Mouse (Mus musculus) heart, embryonic 11.5 days (tissue): ENCODE measurements around the gene Trim26. TPM values are rescaled to one million over a fixed set of nuclear protein-coding genes. Genes with fewer than 3 reads are reported as not detected.
"Not testable (repeated sequence)": the region's sequence is repeated elsewhere in the genome, so short reads cannot be mapped to it uniquely, and the experiment has no call there.

Experiments
- ATAC-seq: fragments of 200-750 bp; cut with Nextera tagmentation; replicated peaks from 2 replicates; pipeline ENCODE4 v1.8.0; 2017; ENCODE audit warnings: moderate library complexity; ENCODE audit not compliant: insufficient number of reproducible peaks, low FRiP score, low TSS enrichment
- H3K27ac ChIP-seq: fragments of 300-500 bp; sonication (generic); 2 replicates; pipeline ENCODE4 v1.5.1; 2014; ENCODE audit warnings: mild to moderate bottlenecking, low read depth, low read length
- H3K27me3 ChIP-seq: fragments of 300-500 bp; sonication (generic); 2 replicates; pipeline ENCODE4 v1.6.1; 2014; ENCODE audit warnings: mild to moderate bottlenecking, low read length, mixed read lengths; ENCODE audit not compliant: control insufficient read depth, insufficient read depth
- H3K36me3 ChIP-seq: fragments of 300-500 bp; sonication (generic); 2 replicates; pipeline ENCODE4 v1.6.1; 2014; ENCODE audit warnings: mild to moderate bottlenecking, low read length, moderate library complexity, mixed read lengths; ENCODE audit not compliant: control insufficient read depth, insufficient read depth
- H3K4me1 ChIP-seq: fragments of 300-500 bp; sonication (generic); 2 replicates; pipeline ENCODE4 v1.6.1; 2014; ENCODE audit warnings: low read length; ENCODE audit not compliant: control insufficient read depth, insufficient read depth
- H3K4me2 ChIP-seq: fragments of 300-500 bp; sonication (generic); 2 replicates; pipeline ENCODE4 v1.6.1; 2014; ENCODE audit warnings: mild to moderate bottlenecking, moderate library complexity
- H3K4me3 ChIP-seq: fragments of 300-500 bp; sonication (generic); 2 replicates; pipeline ENCODE4 v1.5.1; 2014; ENCODE audit warnings: low read depth, low read length
- H3K9ac ChIP-seq: fragments of 300-500 bp; sonication (generic); 2 replicates; pipeline ENCODE4 v1.6.1; 2014; ENCODE audit warnings: mild to moderate bottlenecking, low read depth, low read length, moderate library complexity
- H3K9me3 ChIP-seq: fragments of 300-500 bp; sonication (generic); replicated peaks from 2 replicates; pipeline ENCODE4 v1.6.1; 2016; ENCODE audit warnings: low read length; ENCODE audit not compliant: control insufficient read depth
- WGBS: fragments of 180-500 bp; shearing (Covaris S2); extraction: QIAGEN DNeasy Blood & Tissue Kit; methylation state at CpG from one replicate; pipeline ENCODE4 v1.1.7; 2014; ENCODE audit not compliant: insufficient replicate concordance; 5-methylcytosine and 5-hydroxymethylcytosine counted together
- polyA plus RNA-seq: library from polyadenylated mRNA; unstranded; fragments of >200 nt; fragmentation: Nextera tagmentation; extraction: Ambion mirVana; gene quantifications from 2 replicates; pipeline ENCODE4 v1.2.1, GENCODE M21; 2014

Trim26 gene
- 21.4 and 21.9 TPM in 2 replicates for polyA plus RNA-seq

- H3K4me3 ChIP-seq = peak within 1 kb of the TSS; percentile 80
- H3K27me3 ChIP-seq = no peaks in the 10 kb centered on the region
- H3K9ac ChIP-seq = peak within 1 kb of the TSS; percentile 89
- ATAC-seq = peak; percentile 98
- H3K4me1 ChIP-seq = peaks cover 7% of the 10 kb centered on the region; the same call in 1 of the 2 replicates
- H3K4me2 ChIP-seq = peak within 1 kb of the TSS; percentile 69
- H3K27ac ChIP-seq = peak within 1 kb of the TSS; percentile 96
- H3K9me3 ChIP-seq = no peaks in the 10 kb centered on the region
- under 1% methylated on average over 44 of the region's 58 CpGs for WGBS
- no peaks in the 10 kb centered on the region for H3K36me3 ChIP-seq
These were observed at the start of gene Trim26 for GRCm38 (mm10) chr17:36836874-36837647. TSS of gene Trim26 (plus strand) at chr17:36837134.

- Histone ChIP-seq H3K36me3 (no peaks in the 10 kb centered on the region), H3K9me3 (no peaks in the 10 kb centered on the region), H3K27ac (no peak overlapping the region), H3K9ac (no peak overlapping the region), H3K27me3 (no peaks in the 10 kb centered on the region), H3K4me1 (no peaks in the 10 kb centered on the region), H3K4me2 (no peak overlapping the region), H3K4me3 (no peak overlapping the region)
- WGBS = 85% methylated on average over 2 of the region's 2 CpGs
- no peak for ATAC-seq
These were observed 48.6 kb upstream of the Trim26 start for GRCm38 (mm10) chr17:36788351-36788750.

GRCm38 (mm10) chr17:36788801-36789200 is 48.1 kb upstream of the Trim26 start:
- H3K4me1 ChIP-seq, H3K27me3 ChIP-seq, H3K9ac ChIP-seq, H3K36me3 ChIP-seq, H3K9me3 ChIP-seq, H3K4me2 ChIP-seq, ATAC-seq, H3K27ac ChIP-seq, H3K4me3 ChIP-seq: not testable (repeated sequence)

GRCm38 (mm10) chr17:36799493-36799892 is 37.4 kb upstream of the Trim26 start:
- Histone ChIP-seq H3K4me1 (no peaks in the 10 kb centered on the region), H3K27ac (no peak overlapping the region), H3K36me3 (no peaks in the 10 kb centered on the region), H3K27me3 (no peaks in the 10 kb centered on the region), H3K9me3 (no peaks in the 10 kb centered on the region), H3K4me2 (no peak overlapping the region), H3K9ac (no peak overlapping the region), H3K4me3 (no peak overlapping the region)
- no peak for ATAC-seq
- WGBS = 74% methylated on average over 10 of the region's 10 CpGs

- H3K27me3 ChIP-seq, H3K9ac ChIP-seq, H3K27ac ChIP-seq, H3K4me3 ChIP-seq, H3K36me3 ChIP-seq, ATAC-seq, H3K9me3 ChIP-seq, H3K4me2 ChIP-seq, H3K4me1 ChIP-seq: not testable (repeated sequence)
- WGBS = 37% methylated on average over 4 of the region's 4 CpGs
These were observed 36.9 kb upstream of the Trim26 start for GRCm38 (mm10) chr17:36799921-36800462.

GRCm38 (mm10) chr17:36811871-36812270 is 25.1 kb upstream of the Trim26 start, which contains the start of gene H2-M10.6:
TSS of gene H2-M10.6 (plus strand) at chr17:36812171.
- Histone ChIP-seq H3K4me3 (no peak within 1 kb of the TSS), H3K27ac (no peak within 1 kb of the TSS), H3K27me3 (no peaks in the 10 kb centered on the region), H3K4me2 (no peak within 1 kb of the TSS), H3K9ac (no peak within 1 kb of the TSS), H3K4me1 (no peaks in the 10 kb centered on the region), H3K36me3 (no peaks in the 10 kb centered on the region), H3K9me3 (no peaks in the 10 kb centered on the region)
- no peak for ATAC-seq

- no peak overlapping the region for H3K9ac ChIP-seq
- no peak overlapping the region for H3K27ac ChIP-seq
- H3K4me1 ChIP-seq = no peaks in the 10 kb centered on the region
- H3K9me3 ChIP-seq = no peaks in the 10 kb centered on the region
- H3K4me2 ChIP-seq = no peak overlapping the region
- 0 out of 2 replicates have a peak, but pooled peaks have one; percentile 4 for ATAC-seq
- H3K36me3 ChIP-seq = no peaks in the 10 kb centered on the region
- H3K27me3 ChIP-seq = no peaks in the 10 kb centered on the region
- H3K4me3 ChIP-seq = no peak overlapping the region
These were observed 12.9 kb upstream of the Trim26 start for GRCm38 (mm10) chr17:36824005-36824404.

- no peak overlapping the region for H3K4me2 ChIP-seq
- H3K4me3 ChIP-seq = no peak overlapping the region
- H3K4me1 ChIP-seq = no peaks in the 10 kb centered on the region
- no peaks in the 10 kb centered on the region for H3K9me3 ChIP-seq
- no peaks in the 10 kb centered on the region for H3K27me3 ChIP-seq
- H3K36me3 ChIP-seq = no peaks in the 10 kb centered on the region
- H3K27ac ChIP-seq = no peak overlapping the region
- 19% methylated on average over 4 of the region's 4 CpGs for WGBS
- no peak for ATAC-seq
- H3K9ac ChIP-seq = no peak overlapping the region
These were observed 11.4 kb upstream of the Trim26 start for GRCm38 (mm10) chr17:36825525-36825924.

GRCm38 (mm10) chr17:36826002-36826401 is 10.9 kb upstream of the Trim26 start:
- 21% methylated on average over 5 of the region's 5 CpGs for WGBS
- not testable (repeated sequence) for H3K36me3 ChIP-seq, H3K4me3 ChIP-seq, H3K4me2 ChIP-seq, H3K4me1 ChIP-seq, H3K9ac ChIP-seq, H3K27ac ChIP-seq, H3K27me3 ChIP-seq, H3K9me3 ChIP-seq
- ATAC-seq = 0 out of 2 replicates have a peak, but pooled peaks have one; percentile 31
